Mouse (Mus musculus): ENCODE measurements around the gene Pitx1.

Gene Pitx1

GRCm38 (mm10) chr13:55786120-55786519 is 49.9 kb downstream of the Pitx1 start:
- in situ Hi-C loops (cut with MboI; ENCODE audit: low sequenced_read_pairs), result no loop called here

- in situ Hi-C loops (cut with MboI; ENCODE audit: low sequenced_read_pairs), result no loop called here
These were observed 51.7 kb downstream of the Pitx1 start, which contains the start of gene Catsper3 for GRCm38 (mm10) chr13:55784268-55784667. Gene Catsper3, plus strand, starts transcription at chr13:55784568.

DNA sequence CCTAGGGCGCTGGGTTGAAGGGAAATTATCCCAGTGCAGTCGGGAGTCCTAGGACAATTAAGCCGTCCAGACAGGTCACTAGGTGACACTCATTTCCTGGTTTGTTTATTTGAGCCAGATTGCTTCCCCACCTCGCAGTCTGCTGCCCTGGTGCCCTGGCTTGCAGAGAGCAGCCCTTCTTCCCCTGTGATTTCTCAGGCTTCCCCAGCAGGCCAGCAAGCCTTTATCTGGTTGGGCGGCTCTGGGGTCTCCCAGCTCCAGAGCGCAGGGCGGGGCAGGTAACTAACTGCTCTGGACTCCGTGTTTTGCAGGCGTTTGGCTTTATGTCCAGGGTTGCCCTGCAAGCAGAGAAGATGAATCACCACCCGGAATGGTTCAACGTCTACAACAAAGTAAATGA is 60.9 kb downstream of the Pitx1 start:
- in situ Hi-C loops (cut with MboI; ENCODE audit: low sequenced_read_pairs), result no loop called here

All from CH12F3 (cell line).